Mouse (Mus musculus) forebrain, embryonic 14.5 days (tissue): ENCODE results near the gene Gpbp1l1. TPM values are rescaled to one million over a fixed set of nuclear protein-coding genes. Genes with fewer than 3 reads are reported as not detected.
A peak's percentile ranks its signal among the peaks of the same experiment; 100 is the strongest.

Source experiments
- ATAC-seq: fragments of 200-750 bp; cut with Nextera tagmentation; 2 replicates; pipeline ENCODE4 v1.8.0; 2017; ENCODE audit warnings: mild to moderate bottlenecking, moderate library complexity
- DNase-seq: peaks from one replicate; pipeline ENCODE4 v3.0.0-alpha.2; 2015; ENCODE audit warnings: low spot score
- H3K27ac ChIP-seq: fragments of 300-500 bp; sonication (generic); 2 replicates; pipeline ENCODE4 v1.5.1; 2014; ENCODE audit warnings: low read depth, mild to moderate bottlenecking, control low read depth, low read length, moderate library complexity
- H3K27me3 ChIP-seq: fragments of 300-500 bp; sonication (generic); replicated peaks from 2 replicates; pipeline ENCODE4 v1.6.1; 2014; ENCODE audit warnings: low read length, control low read depth, mixed read lengths; ENCODE audit not compliant: control insufficient read depth, insufficient read depth
- H3K36me3 ChIP-seq: fragments of 300-500 bp; sonication (generic); 2 replicates; pipeline ENCODE4 v1.6.1; 2014; ENCODE audit warnings: low read length, control low read depth; ENCODE audit not compliant: control insufficient read depth, insufficient read depth
- H3K4me1 ChIP-seq: fragments of 300-500 bp; sonication (generic); 2 replicates; pipeline ENCODE4 v1.6.1; 2014; ENCODE audit warnings: antibody characterized with exemption, low read length, control low read depth; ENCODE audit not compliant: control insufficient read depth, insufficient read depth
- H3K4me2 ChIP-seq: fragments of 300-500 bp; sonication (generic); 2 replicates; pipeline ENCODE4 v1.6.1; 2014; ENCODE audit warnings: mild to moderate bottlenecking, control low read depth, low read length
- H3K4me3 ChIP-seq: fragments of 300-500 bp; sonication (generic); 2 replicates; pipeline ENCODE4 v1.5.1; 2014; ENCODE audit warnings: low read depth, low read length, control low read depth
- H3K9ac ChIP-seq: fragments of 300-500 bp; sonication (generic); 2 replicates; pipeline ENCODE4 v1.6.1; 2014; ENCODE audit warnings: mild to moderate bottlenecking, low read length, control low read depth, moderate library complexity
- H3K9me3 ChIP-seq: fragments of 300-500 bp; sonication (generic); replicated peaks from 2 replicates; pipeline ENCODE4 v1.6.1; 2016; ENCODE audit warnings: low read length, control low read depth, mixed read lengths; ENCODE audit not compliant: control insufficient read depth
- WGBS: fragments of 180-500 bp; shearing (Covaris S2); extraction: QIAGEN DNeasy Blood & Tissue Kit; methylation state at CpG from one replicate; pipeline ENCODE4 v1.1.7; 2014; 5-methylcytosine and 5-hydroxymethylcytosine counted together
- polyA plus RNA-seq: library from polyadenylated mRNA; unstranded; fragments of >200 nt; fragmentation: Nextera tagmentation; extraction: Ambion mirVana; gene quantifications from 2 replicates; pipeline ENCODE4 v1.2.1, GENCODE M21; 2014

Gpbp1l1 gene
- polyA plus RNA-seq, 1 experiment from 2014 or later = 26.6 TPM

GRCm38 (mm10) chr4:116627359-116627716 is 69.9 kb downstream of the Gpbp1l1 start:
- under 1% methylated on average over 13 of the region's 13 CpGs for WGBS

DNA sequence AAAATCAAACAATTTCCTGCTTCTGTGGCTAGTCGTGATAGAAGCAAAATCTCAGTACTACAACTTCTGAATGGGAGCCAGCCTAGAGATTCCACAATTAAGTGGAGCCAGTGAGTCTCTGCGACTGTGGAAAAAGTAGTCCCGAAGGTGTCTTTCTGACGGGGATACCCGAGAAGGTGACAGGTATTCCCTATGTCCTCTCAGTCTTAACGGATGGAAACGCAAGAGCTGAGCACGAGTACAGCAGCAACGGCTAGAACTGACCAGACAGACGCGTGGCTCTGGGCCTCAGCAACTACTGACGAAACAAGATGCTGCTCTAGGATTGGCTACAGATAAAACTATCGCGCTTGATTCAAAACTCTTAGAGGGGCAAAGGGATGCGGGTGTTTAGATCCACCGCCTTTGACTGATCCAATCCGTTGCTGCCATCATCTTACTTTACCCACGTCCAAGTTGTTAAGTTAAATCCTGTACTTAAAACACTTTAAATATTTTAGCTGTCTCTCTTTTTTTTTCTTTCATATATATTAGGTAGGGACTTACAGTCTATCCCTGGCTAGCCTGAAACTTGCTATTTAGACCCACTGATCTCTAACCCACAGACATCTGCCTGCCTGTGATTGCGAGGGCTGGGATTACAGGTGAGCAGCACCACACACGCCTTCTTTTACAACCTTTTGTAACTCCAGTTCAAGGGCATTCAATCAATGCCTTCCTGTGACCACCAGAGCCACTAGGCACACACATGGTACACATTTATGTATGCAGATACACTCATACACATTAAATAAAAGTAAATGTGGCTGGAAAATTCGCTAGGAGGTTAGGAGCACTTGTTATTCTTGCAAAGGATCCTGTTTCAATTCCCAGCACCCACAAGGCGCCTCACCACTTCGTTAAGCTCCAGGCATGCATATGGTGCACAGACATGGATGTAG is 70.5 kb downstream of the Gpbp1l1 start, which contains the start of gene Nasp:
Gene Nasp, minus strand, starts transcription at position 220 of the 941 bp plus-strand sequence.
- Histone ChIP-seq H3K4me3 (peak within 1 kb of the TSS; percentile 99), H3K36me3 (0 out of 2 replicates have a peak, but pooled peaks cover 7% of the 10 kb centered on the region), H3K4me1 (peaks cover 10% of the 10 kb centered on the region), H3K27me3 (no peaks in the 10 kb centered on the region), H3K4me2 (peak within 1 kb of the TSS; percentile 53), H3K9ac (peak within 1 kb of the TSS; percentile 91), H3K9me3 (no peaks in the 10 kb centered on the region), H3K27ac (peak within 1 kb of the TSS; percentile 93)
- 8% methylated on average over 23 of the region's 23 CpGs for WGBS
- peak; percentile 94 for DNase-seq
- peak; percentile 89 for ATAC-seq

More at GRCm38 (mm10) chr4:116627359-116627716, 69.9 kb downstream of the Gpbp1l1 start:
- no peaks in the 10 kb centered on the region for H3K9me3 ChIP-seq
- no peaks in the 10 kb centered on the region for H3K27me3 ChIP-seq
- DNase-seq = peak; percentile 96
- 0 out of 2 replicates have a peak, but pooled peaks cover 9% of the 10 kb centered on the region for H3K36me3 ChIP-seq
- H3K27ac ChIP-seq = peak overlapping the region; percentile 93
- peak overlapping the region; percentile 91 for H3K9ac ChIP-seq
- peak; percentile 95 for ATAC-seq
- H3K4me1 ChIP-seq = peaks cover 10% of the 10 kb centered on the region
- peak overlapping the region; percentile 99 for H3K4me3 ChIP-seq
- peak overlapping the region; percentile 53 for H3K4me2 ChIP-seq

- Histone ChIP-seq H3K9me3 (no peaks in the 10 kb centered on the region), H3K36me3 (peaks cover 64% of the 10 kb centered on the region), H3K27me3 (no peaks in the 10 kb centered on the region), H3K4me3 (no peak overlapping the region), H3K4me2 (no peak overlapping the region), H3K27ac (no peak overlapping the region), H3K4me1 (no peaks in the 10 kb centered on the region), H3K9ac (no peak overlapping the region)
- DNase-seq (no peak), ATAC-seq (no peak)
- 41% methylated on average over 1 of the region's 1 CpGs for WGBS
Measured at GRCm38 (mm10) chr4:116635197-116635596, 77.7 kb downstream of the Gpbp1l1 start.

DNA sequence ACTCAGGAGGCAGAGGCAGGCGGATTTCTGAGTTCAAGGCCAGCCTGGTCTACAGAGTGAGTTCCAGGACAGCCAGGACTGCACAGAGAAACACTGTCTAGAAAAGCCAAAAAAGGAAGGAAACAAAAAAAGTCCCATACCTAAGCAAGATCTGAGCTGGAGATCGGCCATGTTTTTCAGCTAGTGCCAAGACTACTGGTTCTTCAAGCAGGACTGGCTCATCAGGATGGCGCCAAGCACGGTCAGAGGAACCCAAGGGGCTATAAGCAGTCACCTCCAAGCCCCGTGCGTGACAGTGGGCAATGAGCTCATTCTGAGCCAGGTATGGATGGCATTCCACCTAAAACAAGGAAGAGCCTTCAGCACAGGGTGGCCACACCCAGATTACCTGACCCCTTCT is 81.4 kb downstream of the Gpbp1l1 start:
- WGBS = 96% methylated on average over 6 of the region's 6 CpGs
- no peak overlapping the region for H3K9ac ChIP-seq
- no peak overlapping the region for H3K27ac ChIP-seq
- H3K9me3 ChIP-seq = no peaks in the 10 kb centered on the region
- H3K4me2 ChIP-seq = no peak overlapping the region
- no peak overlapping the region for H3K4me3 ChIP-seq
- H3K36me3 ChIP-seq = peaks cover 89% of the 10 kb centered on the region
- H3K27me3 ChIP-seq = no peaks in the 10 kb centered on the region
- H3K4me1 ChIP-seq = no peaks in the 10 kb centered on the region
- no peak for ATAC-seq
- DNase-seq = no peak

- WGBS = 100% methylated on average over 1 of the region's 1 CpGs
- DNase-seq = no peak
- peaks cover 80% of the 10 kb centered on the region for H3K36me3 ChIP-seq
Measured at GRCm38 (mm10) chr4:116642071-116642470, 84.6 kb downstream of the Gpbp1l1 start.

More at GRCm38 (mm10) chr4:116642071-116642470, 84.6 kb downstream of the Gpbp1l1 start:
- H3K4me3 ChIP-seq = no peak overlapping the region
- no peak overlapping the region for H3K27ac ChIP-seq
- no peak overlapping the region for H3K9ac ChIP-seq
- ATAC-seq = no peak
- no peaks in the 10 kb centered on the region for H3K9me3 ChIP-seq
- no peaks in the 10 kb centered on the region for H3K27me3 ChIP-seq
- H3K4me1 ChIP-seq = no peaks in the 10 kb centered on the region
- no peak overlapping the region for H3K4me2 ChIP-seq

Other genes with a start within 250 kb of the Gpbp1l1 start
- 49.0 and 70.2 TPM in 2 replicates for gene Mast2, start 93.5 kb upstream of the Gpbp1l1 start, polyA plus RNA-seq
- gene Ipp, start 50.1 kb upstream of the Gpbp1l1 start, polyA plus RNA-seq = 5.4 and 5.8 TPM in 2 replicates
- gene Tmem69, start 1.7 kb upstream of the Gpbp1l1 start, polyA plus RNA-seq = 30.5 and 32.2 TPM in 2 replicates
- 3.1 and 3.8 TPM in 2 replicates for gene Ccdc17, start 39.0 kb downstream of the Gpbp1l1 start, polyA plus RNA-seq
- 125 and 129 TPM in 2 replicates for gene Nasp, start 70.3 kb downstream of the Gpbp1l1 start, polyA plus RNA-seq
- 910 and 955 TPM in 2 replicates for gene Akr1a1, start 94.0 kb downstream of the Gpbp1l1 start, polyA plus RNA-seq
- 561 and 632 TPM in 2 replicates for gene Prdx1, start 127.9 kb downstream of the Gpbp1l1 start, polyA plus RNA-seq
- 13.2 and 15.2 TPM in 2 replicates for gene Mmachc, start 150.7 kb downstream of the Gpbp1l1 start, polyA plus RNA-seq
- 14.6 and 16.9 TPM in 2 replicates for gene Ccdc163, start 150.9 kb downstream of the Gpbp1l1 start, polyA plus RNA-seq
- 4.0 and 4.8 TPM in 2 replicates for gene Tesk2, start 163.3 kb downstream of the Gpbp1l1 start, polyA plus RNA-seq
- gene Toe1, start 250.0 kb downstream of the Gpbp1l1 start, polyA plus RNA-seq = 34.0 and 34.5 TPM in 2 replicates